Mouse (Mus musculus) spleen, adult 12 weeks (tissue): ENCODE measurements around the gene Trappc3.
A peak's percentile ranks its signal among the peaks of the same experiment; 100 is the strongest.

Experiments used
- DNase-seq: peaks from one replicate; pipeline ENCODE4 v3.0.0; 2022; ENCODE audit warnings: low spot score

The Trappc3 gene

DNA sequence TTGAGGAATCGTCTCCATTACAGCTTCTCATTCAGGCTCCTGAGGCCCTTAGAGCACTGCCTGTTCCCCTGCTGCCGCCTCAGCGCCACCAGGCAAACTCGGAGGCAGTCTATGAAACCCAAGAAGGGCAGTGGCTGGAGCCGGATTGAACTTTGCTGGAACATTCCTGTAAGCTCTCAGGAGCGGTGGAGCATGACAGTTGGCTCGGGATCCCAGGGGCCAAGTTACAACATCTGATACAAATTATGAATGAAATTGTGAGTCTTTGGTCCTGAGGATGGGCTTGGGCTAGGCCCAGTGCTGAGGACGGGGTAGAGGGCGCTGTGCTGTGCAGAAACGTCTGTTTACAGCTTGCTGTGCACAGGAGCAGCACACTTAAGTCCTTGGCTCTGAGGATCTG lies 52.3 kb downstream of the Trappc3 start:
- no peak for DNase-seq

DNA sequence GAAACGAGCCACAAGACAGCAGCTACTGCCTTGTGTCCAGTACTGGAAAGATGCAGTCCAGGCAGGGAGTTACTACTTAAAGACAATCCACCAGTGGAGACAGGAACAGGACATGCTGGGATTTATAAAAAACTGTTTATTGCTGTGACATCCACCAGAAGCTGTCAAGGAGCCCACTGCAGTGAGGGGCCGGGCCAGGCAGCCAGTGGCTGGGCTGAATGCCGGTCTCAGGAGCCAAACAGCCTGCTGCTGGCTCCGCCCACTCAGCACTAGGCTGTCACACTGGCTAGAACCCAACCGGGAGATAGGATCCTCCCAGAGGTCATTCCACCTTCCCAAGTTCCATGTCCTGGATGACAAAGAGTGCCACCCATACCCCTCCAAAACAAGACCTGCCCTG lies 53.8 kb downstream of the Trappc3 start:
- DNase-seq = no peak

DNA sequence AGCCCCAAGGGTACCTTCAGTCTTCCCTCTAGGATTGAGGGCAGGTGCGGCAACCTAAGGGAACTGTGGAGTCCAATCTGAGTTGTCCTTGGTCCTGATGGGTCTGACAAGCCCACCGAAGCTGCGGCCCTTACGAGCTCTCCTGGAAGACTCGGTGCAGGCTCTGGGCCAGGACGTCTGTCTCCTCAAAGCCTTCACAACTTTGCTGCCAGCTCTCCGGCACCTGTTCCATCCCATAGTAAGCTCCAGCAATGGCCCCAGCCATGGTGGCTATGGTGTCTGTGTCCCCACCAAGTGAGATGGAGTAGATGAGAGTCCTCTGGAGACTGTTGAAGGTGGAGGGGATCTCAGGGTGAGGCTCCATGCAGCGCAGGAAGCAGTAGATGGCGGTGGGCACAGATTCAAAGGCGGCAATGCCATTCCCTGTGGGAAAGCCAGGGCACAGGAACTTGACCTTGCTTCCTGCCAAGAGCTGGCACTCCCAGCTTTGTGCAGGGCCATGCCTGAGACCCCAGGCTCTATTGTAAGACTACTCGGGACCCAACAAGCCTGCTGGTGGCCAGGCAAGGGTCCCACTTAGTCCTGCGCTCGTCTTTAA lies 54.4 kb downstream of the Trappc3 start:
- no peak for DNase-seq

DNA sequence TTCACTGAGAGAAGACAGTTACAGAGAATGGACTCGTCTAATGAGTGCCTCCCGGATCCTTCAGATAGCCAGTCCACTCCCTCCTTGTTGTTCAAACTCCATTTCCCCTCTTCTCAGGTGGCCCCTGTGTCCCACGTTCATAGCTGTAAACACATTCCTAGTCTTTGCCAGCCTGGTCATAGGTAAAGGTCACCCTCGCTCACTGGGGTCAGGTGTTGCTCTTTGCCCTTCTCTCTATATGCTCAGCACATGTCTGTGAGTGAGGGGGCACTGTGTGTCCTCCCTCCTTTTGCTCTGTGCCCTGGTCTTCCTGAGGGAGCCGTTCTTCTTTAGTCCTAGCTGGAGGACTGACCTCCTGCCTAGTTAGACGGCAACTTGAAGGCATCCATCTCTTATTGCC lies 57.7 kb downstream of the Trappc3 start:
- no peak for DNase-seq

DNA sequence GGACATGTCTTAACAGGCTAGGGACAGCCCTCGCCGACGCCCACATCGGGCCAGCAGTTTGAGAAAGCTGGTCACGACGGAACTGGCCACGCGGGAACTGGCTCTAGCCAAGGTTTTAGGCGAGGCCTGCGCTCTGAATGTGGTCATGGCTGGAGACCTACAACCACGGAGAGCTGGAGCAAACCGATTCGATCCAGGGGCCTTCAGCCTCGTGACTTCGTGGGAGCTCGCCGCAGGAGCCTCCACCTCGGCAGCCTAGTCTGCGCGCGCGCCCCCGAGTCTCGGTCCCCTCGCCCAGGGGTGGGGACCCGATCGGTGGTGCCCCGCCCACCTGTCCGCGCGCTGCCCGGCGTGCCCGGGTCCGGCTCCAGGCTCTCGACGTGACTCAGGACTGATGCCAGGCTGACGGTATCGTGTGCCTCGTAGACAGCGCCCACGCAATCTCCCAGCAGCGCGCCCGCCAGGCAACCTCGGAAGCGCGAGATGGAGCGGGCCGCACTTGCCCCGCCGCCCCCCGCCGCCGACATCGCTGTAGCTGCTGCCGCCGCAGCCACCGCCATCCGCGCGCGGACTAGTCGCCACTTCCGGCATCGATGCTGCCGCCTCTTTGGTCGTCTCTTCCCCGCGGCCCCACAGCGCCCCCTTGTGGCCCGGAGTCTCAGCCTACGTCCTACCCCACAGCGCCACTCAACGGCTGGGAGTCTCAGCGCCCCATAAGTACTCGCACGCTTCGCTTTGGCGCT lies 59.2 kb downstream of the Trappc3 start, which contains the start of gene Adprhl2:
Gene Adprhl2, minus strand, starts transcription at position 593 of the 743 bp plus-strand sequence.
- peak; percentile 97 for DNase-seq

DNA sequence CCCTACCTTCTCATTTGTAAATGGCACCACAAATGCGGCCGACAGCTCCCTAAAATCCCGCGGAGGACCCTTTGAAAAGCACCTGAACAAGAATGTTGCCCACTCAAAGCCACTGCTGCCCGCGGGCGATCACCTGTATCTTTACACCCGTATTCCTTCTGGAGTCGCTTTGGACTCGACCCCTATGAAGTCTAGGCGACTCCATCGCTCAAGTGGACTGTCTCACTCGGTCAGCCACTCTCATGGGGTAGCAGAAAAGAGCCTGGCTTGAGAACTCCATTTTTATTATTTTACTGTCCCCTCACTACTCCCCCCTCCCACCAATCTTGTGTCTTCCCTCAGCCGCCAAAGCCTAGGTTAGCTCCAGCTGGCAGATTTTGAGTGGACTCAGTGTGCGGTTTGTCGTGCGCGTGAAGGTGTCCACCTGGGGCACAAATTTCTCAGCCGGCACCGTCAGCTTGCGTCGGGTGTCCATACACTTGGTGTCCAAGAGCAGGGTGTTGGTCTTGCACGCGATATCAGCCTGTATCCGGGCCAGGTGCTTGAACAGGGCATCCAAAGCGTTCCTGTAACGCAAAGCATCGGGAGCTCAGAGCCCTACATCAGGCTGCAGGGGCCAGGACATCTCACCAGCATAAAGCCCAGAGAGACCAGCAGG lies 59.9 kb downstream of the Trappc3 start:
- DNase-seq = no peak

DNA sequence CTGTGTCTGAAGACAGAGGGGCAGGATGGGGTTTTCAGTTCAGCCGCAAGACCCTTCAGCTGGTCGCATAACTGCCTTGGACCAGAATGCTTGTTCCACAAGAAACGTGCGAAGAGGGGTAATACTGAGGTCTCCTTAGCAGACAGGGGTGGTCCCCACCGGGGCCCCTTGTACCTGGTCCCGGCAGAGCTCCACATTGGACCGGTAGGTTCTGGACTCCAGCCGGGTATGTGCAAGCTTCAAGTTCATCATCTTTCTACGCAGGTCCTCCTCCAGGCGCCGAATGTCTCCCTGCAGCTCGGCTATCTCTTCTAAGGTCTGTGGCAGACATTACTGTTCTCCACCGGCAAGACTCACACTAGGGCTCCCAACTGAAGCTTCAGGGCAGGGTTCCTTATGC lies 60.5 kb downstream of the Trappc3 start:
- DNase-seq = no peak

DNA sequence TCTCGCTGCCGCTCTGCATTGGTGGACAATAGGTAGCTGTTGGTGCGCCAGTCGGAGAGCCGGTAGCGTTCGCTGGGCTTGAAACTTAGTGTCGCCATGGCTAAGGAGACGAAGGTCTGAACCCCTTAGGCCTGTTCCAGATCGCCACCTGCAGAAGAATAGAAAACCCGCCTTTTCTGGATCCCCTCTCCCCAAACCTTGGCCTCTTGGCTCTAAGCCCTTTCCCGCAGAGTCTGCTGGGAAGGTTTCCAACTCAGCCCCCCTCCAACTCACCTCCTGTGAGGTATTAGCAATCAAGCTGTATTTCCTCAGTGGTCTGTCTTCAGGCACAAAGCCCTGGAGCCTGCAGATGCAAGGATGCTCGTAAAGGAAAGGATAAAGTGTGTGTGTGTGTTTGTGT lies 62.7 kb downstream of the Trappc3 start:
- no peak for DNase-seq

DNA sequence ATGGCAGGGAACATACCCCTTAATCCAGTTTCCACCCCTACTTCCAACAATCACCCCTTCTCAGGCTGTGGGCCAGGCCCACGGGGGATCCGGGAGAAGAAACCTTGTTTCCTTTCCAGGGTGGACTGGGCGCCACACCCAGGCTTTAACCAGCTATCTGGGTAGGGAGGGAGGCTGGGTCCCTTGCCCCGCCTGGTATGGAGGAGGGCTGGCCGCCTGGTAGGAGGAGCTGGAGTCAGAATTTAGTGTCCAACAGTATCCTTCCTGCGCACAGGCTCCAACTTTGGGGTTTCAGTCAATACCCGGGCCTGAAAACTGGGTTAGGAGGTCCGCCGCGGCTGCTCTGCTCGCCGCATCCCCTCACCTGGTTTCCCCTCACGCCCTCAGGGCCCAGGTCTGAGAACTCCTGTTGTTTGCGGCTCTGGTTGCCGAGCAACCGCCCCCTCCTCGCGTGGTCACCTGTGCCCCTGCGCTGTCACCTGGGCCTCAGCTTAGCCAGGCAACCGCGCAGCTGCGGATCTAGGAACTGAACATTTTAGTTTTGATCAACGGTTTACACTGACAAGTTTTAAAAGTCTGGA lies 63.2 kb downstream of the Trappc3 start, which contains the start of gene Tekt2:
Gene Tekt2, minus strand, starts transcription at position 408 of the 581 bp plus-strand sequence.
- DNase-seq = no peak
